Mouse (Mus musculus) cerebellum, postnatal 25 days (tissue): ENCODE results near the gene Nox4.
"Not testable (repeated sequence)": the region's sequence is repeated elsewhere in the genome, so short reads cannot be mapped to it uniquely, and the experiment has no call there.

Source experiments
- DNase-seq, 2 experiments: peaks; one replicate each; pipeline ENCODE4 v3.0.0; 2021; ENCODE audit warnings: mixed read lengths in 2 of 2

Gene Nox4

DNA sequence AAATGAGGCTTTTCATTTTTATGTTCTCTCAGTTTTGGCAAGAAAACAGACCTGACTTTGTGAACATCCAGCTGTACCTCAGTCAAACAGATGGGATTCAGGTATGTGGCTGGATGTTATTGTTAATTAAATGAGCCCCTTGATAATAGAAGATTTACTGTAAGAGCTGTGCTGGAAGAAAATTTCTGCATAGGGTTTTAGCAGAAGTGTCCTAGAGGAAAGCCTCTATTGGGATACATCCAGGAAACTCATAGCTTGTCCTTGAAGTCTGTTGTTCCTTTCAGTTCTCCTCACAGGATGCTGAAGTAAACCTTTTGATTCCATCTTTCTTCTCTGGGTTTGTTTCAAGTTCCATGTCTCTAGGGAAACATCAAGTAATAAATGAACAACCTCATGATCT is 128.4 kb downstream of the Nox4 start:
- no peak for DNase-seq

DNA sequence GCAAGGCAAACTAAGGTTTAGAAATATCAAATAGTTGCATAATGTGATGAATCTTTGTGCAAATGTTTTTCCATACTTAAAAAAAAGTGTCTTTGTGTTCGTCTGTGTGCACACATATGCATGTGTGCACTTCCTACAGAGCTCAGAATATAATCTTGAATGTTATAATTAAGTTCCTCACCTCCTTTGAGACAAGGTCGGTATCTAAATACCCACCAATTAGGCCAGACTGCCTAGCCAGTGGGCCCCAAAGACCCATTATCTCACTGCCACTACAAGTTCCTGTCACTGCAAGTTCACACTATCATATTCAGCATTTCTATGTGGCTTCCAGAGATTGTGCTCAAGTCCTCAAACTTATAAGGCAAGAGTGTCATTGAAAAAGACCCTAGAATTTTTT is 129.0 kb downstream of the Nox4 start:
- DNase-seq: no peak

DNA sequence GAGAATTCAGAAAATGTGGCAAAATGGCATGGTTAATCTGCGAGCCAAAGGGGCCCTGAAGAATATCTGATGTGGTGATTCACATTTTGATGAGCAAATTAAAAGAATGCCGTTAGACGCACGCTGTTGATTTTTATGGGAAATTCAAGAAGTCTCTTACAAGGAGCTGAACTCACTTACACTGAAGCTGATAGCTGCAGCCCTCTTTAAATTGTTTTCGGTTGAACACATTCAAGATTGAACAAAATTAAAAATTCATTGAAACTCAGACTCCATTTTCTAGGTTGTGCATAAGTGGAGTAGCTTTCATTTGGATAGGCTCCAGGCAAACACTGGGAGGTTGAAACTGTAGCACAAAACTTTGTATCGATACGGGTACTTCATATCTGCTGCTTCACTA is 151.1 kb downstream of the Nox4 start:
- no peak for DNase-seq

DNA sequence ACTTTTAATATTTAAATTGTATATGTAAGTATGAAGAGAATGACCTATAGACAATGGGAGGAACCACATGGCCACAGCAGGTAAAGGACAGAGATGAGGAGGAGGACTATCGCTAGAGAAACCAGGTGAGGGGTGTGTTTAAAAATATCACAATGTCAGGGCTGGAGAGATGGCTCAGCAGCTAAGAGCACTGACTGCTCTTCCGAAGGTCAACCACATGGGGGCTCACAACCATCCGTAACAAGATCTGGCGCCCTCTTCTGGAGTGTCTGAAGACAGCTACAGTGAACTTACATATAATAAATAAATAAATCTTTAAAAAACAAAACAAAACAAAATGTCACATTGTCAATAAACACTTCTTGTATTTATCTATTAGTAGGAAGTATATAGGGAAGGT is 165.5 kb downstream of the Nox4 start:
- not testable (repeated sequence) for DNase-seq

DNA sequence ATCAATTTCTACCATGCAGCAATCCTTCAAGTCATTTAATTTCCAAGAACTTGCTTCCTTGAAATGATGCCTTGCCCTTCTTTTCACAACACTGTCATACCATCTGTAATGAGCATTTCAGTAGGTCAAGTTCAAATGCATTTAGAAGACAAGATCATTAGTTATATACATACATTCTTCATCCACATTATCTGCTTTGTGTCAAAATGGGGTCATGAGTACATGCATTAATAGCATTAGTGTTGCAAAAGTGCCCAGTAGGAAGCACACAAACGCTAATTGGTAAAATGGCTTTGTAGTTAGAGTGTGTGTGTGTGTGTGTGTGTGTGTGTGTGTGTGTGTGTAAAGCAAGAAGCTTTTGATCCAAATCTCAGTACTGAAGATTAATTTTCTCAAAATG is 167.4 kb downstream of the Nox4 start:
- no peak for DNase-seq
